Mouse (Mus musculus): Measurements from ENCODE around the gene Cdx2. TPM values are rescaled to one million over a fixed set of nuclear protein-coding genes. Genes with fewer than 3 reads are reported as not detected.

The Cdx2 gene
- polyA plus RNA-seq, 1 experiment: not detected

- no peaks in the 10 kb centered on the region for H3K36me3 ChIP-seq (ENCODE audit: control insufficient read depth, insufficient read depth)
- no peaks in the 10 kb centered on the region for H3K79me2 ChIP-seq (ENCODE audit: control insufficient read depth, insufficient read depth)
- no peaks in the 10 kb centered on the region for H3K27me3 ChIP-seq (ENCODE audit: control insufficient read depth, insufficient read depth, insufficient read length)
- no peak overlapping the region for H3ac ChIP-seq (ENCODE audit: control insufficient read depth, insufficient read length, low read depth)
- H3K4me3 ChIP-seq (ENCODE audit: insufficient read depth, poor library complexity, severe bottlenecking): no peak overlapping the region
- TF ChIP-seq MAX (IDR thresholded peaks at IDR 0.05) (no peak), MYOD1 (IDR thresholded peaks at IDR 0.05; ENCODE audit: control insufficient read depth, insufficient read length, low read depth) (no peak), FOSL1 (IDR thresholded peaks at IDR 0.05; ENCODE audit: insufficient read depth, low read length, poor library complexity, severe bottlenecking) (no peak), CEBPB (IDR thresholded peaks at IDR 0.05; ENCODE audit: low read depth) (no peak), USF1 (IDR thresholded peaks at IDR 0.05; ENCODE audit: low read depth) (no peak), CTCF (IDR thresholded peaks at IDR 0.05; ENCODE audit: control insufficient read depth, insufficient read depth, insufficient read length) (no peak), MYOG (IDR thresholded peaks at IDR 0.05; ENCODE audit: control insufficient read depth, extremely low read depth, insufficient read length) (no peak)
- no peaks in the 10 kb centered on the region for H3K79me3 ChIP-seq (ENCODE audit: low read depth)
Observed at GRCm38 (mm10) chr5:147294121-147294520, 12.9 kb downstream of the Cdx2 start.

GRCm38 (mm10) chr5:147293127-147293910 lies 13.8 kb downstream of the Cdx2 start:
- H3K4me3 ChIP-seq (ENCODE audit: insufficient read depth, poor library complexity, severe bottlenecking): no peak overlapping the region
- TF ChIP-seq MYOG (IDR thresholded peaks at IDR 0.05; ENCODE audit: control insufficient read depth, extremely low read depth, insufficient read length): no peak
- no peak for TF ChIP-seq FOSL1 (IDR thresholded peaks at IDR 0.05; ENCODE audit: insufficient read depth, low read length, poor library complexity, severe bottlenecking)
- TF ChIP-seq CEBPB (IDR thresholded peaks at IDR 0.05; ENCODE audit: low read depth): no peak
- TF ChIP-seq CTCF (IDR thresholded peaks at IDR 0.05; ENCODE audit: control insufficient read depth, insufficient read depth, insufficient read length): peak; percentile 95
- peak; percentile 46 for TF ChIP-seq MAX (IDR thresholded peaks at IDR 0.05)
- peak; percentile 99 for TF ChIP-seq MYOD1 (IDR thresholded peaks at IDR 0.05; ENCODE audit: control insufficient read depth, insufficient read length, low read depth)
- no peak for TF ChIP-seq USF1 (IDR thresholded peaks at IDR 0.05; ENCODE audit: low read depth)
- H3K36me3 ChIP-seq (ENCODE audit: control insufficient read depth, insufficient read depth): no peaks in the 10 kb centered on the region
- no peaks in the 10 kb centered on the region for H3K27me3 ChIP-seq (ENCODE audit: control insufficient read depth, insufficient read depth, insufficient read length)
- H3K79me3 ChIP-seq (ENCODE audit: low read depth): no peaks in the 10 kb centered on the region
- H3K79me2 ChIP-seq (ENCODE audit: control insufficient read depth, insufficient read depth): no peaks in the 10 kb centered on the region
- H3ac ChIP-seq (ENCODE audit: control insufficient read depth, insufficient read length, low read depth): no peak overlapping the region

- no peaks in the 10 kb centered on the region for H3K27me3 ChIP-seq (ENCODE audit: control insufficient read depth, insufficient read depth, insufficient read length)
- TF ChIP-seq MYOG (IDR thresholded peaks at IDR 0.05; ENCODE audit: control insufficient read depth, extremely low read depth, insufficient read length) (no peak), CEBPB (IDR thresholded peaks at IDR 0.05; ENCODE audit: low read depth) (peak; percentile 65), FOSL1 (IDR thresholded peaks at IDR 0.05; ENCODE audit: insufficient read depth, low read length, poor library complexity, severe bottlenecking) (peak; percentile 71)
- no peaks in the 10 kb centered on the region for H3K79me3 ChIP-seq (ENCODE audit: low read depth)
- no peak overlapping the region for H3ac ChIP-seq (ENCODE audit: control insufficient read depth, insufficient read length, low read depth)
- H3K4me3 ChIP-seq (ENCODE audit: insufficient read depth, poor library complexity, severe bottlenecking): no peak overlapping the region
- H3K36me3 ChIP-seq (ENCODE audit: control insufficient read depth, insufficient read depth): no peaks in the 10 kb centered on the region
- H3K79me2 ChIP-seq (ENCODE audit: control insufficient read depth, insufficient read depth): no peaks in the 10 kb centered on the region
Observed at GRCm38 (mm10) chr5:147292506-147293120, 14.5 kb downstream of the Cdx2 start.

- no peaks in the 10 kb centered on the region for H3K79me3 ChIP-seq (ENCODE audit: low read depth)
- H3ac ChIP-seq (ENCODE audit: control insufficient read depth, insufficient read length, low read depth): no peak overlapping the region
- H3K36me3 ChIP-seq (ENCODE audit: control insufficient read depth, insufficient read depth): no peaks in the 10 kb centered on the region
- TF ChIP-seq CEBPB (IDR thresholded peaks at IDR 0.05; ENCODE audit: low read depth): peak; percentile 39
- no peak for TF ChIP-seq MAX (IDR thresholded peaks at IDR 0.05)
- no peak for TF ChIP-seq USF1 (IDR thresholded peaks at IDR 0.05; ENCODE audit: low read depth)
- no peaks in the 10 kb centered on the region for H3K79me2 ChIP-seq (ENCODE audit: control insufficient read depth, insufficient read depth)
- H3K4me3 ChIP-seq (ENCODE audit: insufficient read depth, poor library complexity, severe bottlenecking): no peak overlapping the region
- no peaks in the 10 kb centered on the region for H3K27me3 ChIP-seq (ENCODE audit: control insufficient read depth, insufficient read depth, insufficient read length)
Observed at GRCm38 (mm10) chr5:147291764-147292505, 15.1 kb downstream of the Cdx2 start.

- TF ChIP-seq CTCF (IDR thresholded peaks at IDR 0.05; ENCODE audit: control insufficient read depth, insufficient read depth, insufficient read length): no peak
- no peak for TF ChIP-seq FOSL1 (IDR thresholded peaks at IDR 0.05; ENCODE audit: insufficient read depth, low read length, poor library complexity, severe bottlenecking)
- TF ChIP-seq USF1 (IDR thresholded peaks at IDR 0.05; ENCODE audit: low read depth): no peak
- TF ChIP-seq CEBPB (IDR thresholded peaks at IDR 0.05; ENCODE audit: low read depth): no peak
- TF ChIP-seq MYOD1 (IDR thresholded peaks at IDR 0.05; ENCODE audit: control insufficient read depth, insufficient read length, low read depth): no peak
- no peak for TF ChIP-seq MAX (IDR thresholded peaks at IDR 0.05)
- TF ChIP-seq MYOG (IDR thresholded peaks at IDR 0.05; ENCODE audit: control insufficient read depth, extremely low read depth, insufficient read length): no peak
- no peaks in the 10 kb centered on the region for H3K36me3 ChIP-seq (ENCODE audit: control insufficient read depth, insufficient read depth)
- H3K79me3 ChIP-seq (ENCODE audit: low read depth): no peaks in the 10 kb centered on the region
- peaks cover 13% of the 10 kb centered on the region for H3K27me3 ChIP-seq (ENCODE audit: control insufficient read depth, insufficient read depth, insufficient read length)
- no peaks in the 10 kb centered on the region for H3K79me2 ChIP-seq (ENCODE audit: control insufficient read depth, insufficient read depth)
- H3K4me3 ChIP-seq (ENCODE audit: insufficient read depth, poor library complexity, severe bottlenecking): no peak overlapping the region
- no peak overlapping the region for H3ac ChIP-seq (ENCODE audit: control insufficient read depth, insufficient read length, low read depth)
Observed at GRCm38 (mm10) chr5:147284365-147284764, 22.7 kb downstream of the Cdx2 start.
